Mouse (Mus musculus) cerebellum, adult 18-20 months (tissue): Measurements from ENCODE around the gene Kcp.

Experiments
- DNase-seq, 2 experiments: peaks; one replicate each; pipeline ENCODE4 v3.0.0; 2021

The Kcp gene

GRCm38 (mm10) chr6:29461502-29461901 is 46.2 kb downstream of the Kcp start:
- no peak for DNase-seq

GRCm38 (mm10) chr6:29450667-29451066 is 57.1 kb downstream of the Kcp start:
- DNase-seq = no peak

- no peak for DNase-seq
These were observed 57.9 kb downstream of the Kcp start for GRCm38 (mm10) chr6:29449858-29450257.

GRCm38 (mm10) chr6:29445354-29445753 is 62.4 kb downstream of the Kcp start:
- DNase-seq = no peak

- DNase-seq = peak in 1 of 2 experiments; percentile 31
These were observed 63.0 kb downstream of the Kcp start for GRCm38 (mm10) chr6:29444773-29445172.

- DNase-seq = no peak
These were observed 68.0 kb downstream of the Kcp start for GRCm38 (mm10) chr6:29439789-29440188.

GRCm38 (mm10) chr6:29439251-29439650 is 68.5 kb downstream of the Kcp start:
- peak in 1 of 2 experiments; percentile 19 for DNase-seq

- no peak for DNase-seq
These were observed 71.3 kb downstream of the Kcp start for GRCm38 (mm10) chr6:29436461-29436934.

- DNase-seq = no peak
These were observed 71.8 kb downstream of the Kcp start for GRCm38 (mm10) chr6:29435940-29436451.

- DNase-seq = no peak
These were observed 72.7 kb downstream of the Kcp start for GRCm38 (mm10) chr6:29434911-29435691.

GRCm38 (mm10) chr6:29433804-29434795 is 73.7 kb downstream of the Kcp start:
- peak in 1 of 2 experiments; percentile 15 for DNase-seq

GRCm38 (mm10) chr6:29433038-29433803 is 74.5 kb downstream of the Kcp start, which contains the start of gene Flnc:
TSS of gene Flnc (plus strand) at chr6:29433256.
- peak in 1 of 2 experiments; percentile 18 for DNase-seq

GRCm38 (mm10) chr6:29432676-29433037 is 75.1 kb downstream of the Kcp start:
- no peak for DNase-seq

- DNase-seq = no peak
These were observed 75.6 kb downstream of the Kcp start for GRCm38 (mm10) chr6:29432156-29432555.

- DNase-seq = no peak
These were observed 76.3 kb downstream of the Kcp start for GRCm38 (mm10) chr6:29431473-29431872.

GRCm38 (mm10) chr6:29430681-29431420 is 76.9 kb downstream of the Kcp start:
- no peak for DNase-seq

GRCm38 (mm10) chr6:29428171-29428570 is 79.6 kb downstream of the Kcp start:
- DNase-seq = no peak

GRCm38 (mm10) chr6:29426331-29426730 is 81.4 kb downstream of the Kcp start:
- DNase-seq = no peak

- no peak for DNase-seq
These were observed 82.6 kb downstream of the Kcp start for GRCm38 (mm10) chr6:29425118-29425517.
